Mouse (Mus musculus) T-helper 17 cell (primary cell): Measurements from ENCODE around the gene Ntn3.

Experiments
- in situ Hi-C, 2 experiments: fragments of 300-600 bp; cut with MboI, MseI; formaldehyde crosslinking; loops; 1 replicate in 1 of 2; 2 replicates in 1 of 2; pipeline ENCODE4 v1.15.1; 2025; ENCODE audit warnings: high pct_unique_total_duplicates in 2 of 2

Ntn3 gene

GRCm38 (mm10) chr17:24209043-24209915, at the start of gene Ntn3:
Gene Ntn3 (minus strand): TSS chr17:24209531.
- in situ Hi-C loops = loop anchor here in 1 of 2 experiments (5.0 kb wide), 1 partner anchor 42 kb away; the partner anchor contains the start of gene Atp6v0c

- in situ Hi-C loops = no loop called here
Measured at GRCm38 (mm10) chr17:24258981-24259380, 49.6 kb upstream of the Ntn3 start.

- in situ Hi-C loops = no loop called here
Measured at GRCm38 (mm10) chr17:24252329-24252728, 43.0 kb upstream of the Ntn3 start.

GRCm38 (mm10) chr17:24251320-24252069, 42.2 kb upstream of the Ntn3 start, which contains the start of gene Ccnf:
Gene Ccnf (minus strand): TSS chr17:24251484.
- in situ Hi-C loops = no loop called here

GRCm38 (mm10) chr17:24250988-24251319, 41.6 kb upstream of the Ntn3 start:
- in situ Hi-C loops = no loop called here

- in situ Hi-C loops = no loop called here
Measured at GRCm38 (mm10) chr17:24248641-24249040, 39.3 kb upstream of the Ntn3 start.

- in situ Hi-C loops = no loop called here
Measured at GRCm38 (mm10) chr17:24244061-24244460, 34.7 kb upstream of the Ntn3 start.

- in situ Hi-C loops = no loop called here
Measured at GRCm38 (mm10) chr17:24243311-24243969, 34.1 kb upstream of the Ntn3 start.

GRCm38 (mm10) chr17:24236921-24237320, 27.6 kb upstream of the Ntn3 start:
- in situ Hi-C loops = no loop called here

- in situ Hi-C loops = no loop called here
Measured at GRCm38 (mm10) chr17:24236479-24236878, 27.1 kb upstream of the Ntn3 start.

- in situ Hi-C loops = no loop called here
Measured at GRCm38 (mm10) chr17:24227941-24228340, 18.6 kb upstream of the Ntn3 start.

- in situ Hi-C loops = no loop called here
Measured at GRCm38 (mm10) chr17:24226721-24227120, 17.4 kb upstream of the Ntn3 start.

GRCm38 (mm10) chr17:24225851-24226250, 16.5 kb upstream of the Ntn3 start:
- in situ Hi-C loops = no loop called here

- in situ Hi-C loops = loop anchor here in 1 of 2 experiments (5.0 kb wide), 1 partner anchor 58 kb away; no protein-coding TSS in a partner anchor
Measured at GRCm38 (mm10) chr17:24224741-24225140, 15.4 kb upstream of the Ntn3 start.

GRCm38 (mm10) chr17:24223513-24223912, 14.2 kb upstream of the Ntn3 start:
- in situ Hi-C loops = loop anchor here in 1 of 2 experiments (5.0 kb wide), 1 partner anchor 59 kb away; no protein-coding TSS in a partner anchor

GRCm38 (mm10) chr17:24222653-24223052, 13.3 kb upstream of the Ntn3 start:
- in situ Hi-C loops = loop anchor here in 1 of 2 experiments (5.0 kb wide), 1 partner anchor 60 kb away; no protein-coding TSS in a partner anchor

GRCm38 (mm10) chr17:24220435-24221411, 11.4 kb upstream of the Ntn3 start, which contains the start of gene Tedc2:
Gene Tedc2 (minus strand): TSS chr17:24220851.
- in situ Hi-C loops = loop anchor here in 1 of 2 experiments (5.0 kb wide), 1 partner anchor 62 kb away; no protein-coding TSS in a partner anchor

GRCm38 (mm10) chr17:24216836-24217235, 7.5 kb upstream of the Ntn3 start:
- in situ Hi-C loops = no loop called here

- in situ Hi-C loops = no loop called here
Measured at GRCm38 (mm10) chr17:24213186-24213585, 3.9 kb upstream of the Ntn3 start.

GRCm38 (mm10) chr17:24212441-24213018, 3.2 kb upstream of the Ntn3 start:
- in situ Hi-C loops = no loop called here
